Mouse (Mus musculus) cortical plate, adult 2 months (tissue): Measurements from ENCODE around the gene Uvrag. TPM values are rescaled to one million over a fixed set of nuclear protein-coding genes. Genes with fewer than 3 reads are reported as not detected.

Source experiments
- H3K27ac ChIP-seq: fragments of 200-500 bp; 2 replicates; pipeline ENCODE4 v1.5.1; 2012; ENCODE audit warnings: low read length, control low read depth, inconsistent platforms; ENCODE audit not compliant: insufficient read depth
- H3K4me1 ChIP-seq: fragments of 200-500 bp; 2 replicates; pipeline ENCODE4 v1.6.1; 2011; ENCODE audit warnings: low read length; ENCODE audit not compliant: control insufficient read depth, insufficient read depth
- H3K4me3 ChIP-seq: fragments of 200-500 bp; 2 replicates; pipeline ENCODE4 v1.5.1; 2011; ENCODE audit warnings: mild to moderate bottlenecking, low read length, control low read depth; ENCODE audit not compliant: insufficient read depth
- CTCF ChIP-seq: fragments of 200-500 bp; IDR thresholded peaks from 2 replicates; pipeline ENCODE4 v1.5.1; 2011; ENCODE audit warnings: mild to moderate bottlenecking, control low read depth, low read length; ENCODE audit not compliant: insufficient read depth; ENCODE audit errors: extremely low read depth
- POLR2A ChIP-seq: fragments of 200-500 bp; IDR thresholded peaks from 2 replicates; pipeline ENCODE4 v1.6.1; 2011; ENCODE audit warnings: mild to moderate bottlenecking, low read length, control low read depth; ENCODE audit not compliant: insufficient read depth; ENCODE audit errors: extremely low read depth
- polyA plus RNA-seq: library from polyadenylated mRNA; depleted of rRNA; stranded (reverse); fragments of >200 nt; gene quantifications from 2 replicates; pipeline ENCODE4 v1.2.3, GENCODE M21; 2012

The Uvrag gene
- polyA plus RNA-seq, 1 experiment, result 18.0 TPM

DNA sequence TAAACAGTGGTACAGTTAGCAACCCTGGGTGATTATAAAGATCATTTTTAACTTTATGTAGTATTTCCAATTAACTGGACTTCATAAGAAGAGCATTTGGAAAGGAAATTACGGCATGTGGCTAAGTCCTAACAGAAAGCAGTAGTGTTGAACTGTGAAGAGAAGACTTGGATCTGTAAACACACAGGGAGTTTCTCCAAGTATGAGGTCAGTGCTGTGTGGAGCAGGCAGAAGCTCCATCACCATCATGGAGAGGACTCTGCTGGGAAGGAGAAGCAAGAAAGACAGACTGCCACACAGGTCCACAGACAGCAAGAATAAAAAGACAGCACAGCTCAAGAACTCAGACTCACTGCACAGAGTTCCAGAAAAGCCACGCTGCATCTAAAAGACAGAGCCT is 106.0 kb downstream of the Uvrag start:
- Histone ChIP-seq H3K4me3 (no peak overlapping the region), H3K27ac (no peak overlapping the region), H3K4me1 (peaks cover 5% of the 10 kb centered on the region)
- TF ChIP-seq CTCF, result no peak

DNA sequence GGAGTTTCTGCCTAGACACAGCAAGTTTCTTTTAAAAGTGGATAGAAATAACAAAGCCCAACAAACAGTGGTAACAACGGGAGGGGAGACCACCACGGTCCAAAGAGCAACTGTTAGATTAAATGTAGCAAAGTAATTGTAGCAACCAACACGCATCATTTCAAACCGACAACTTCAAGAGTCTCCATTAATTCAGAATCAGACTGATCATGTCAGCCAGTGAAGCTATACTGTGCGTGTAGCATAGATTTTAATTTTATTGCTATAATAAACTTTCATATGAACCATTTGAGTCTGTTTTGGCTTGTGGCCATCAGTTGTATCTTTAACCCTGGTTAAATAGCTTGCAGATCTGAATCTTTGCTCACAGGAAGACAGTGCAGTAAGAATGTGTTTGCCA is 107.1 kb downstream of the Uvrag start:
- Histone ChIP-seq H3K4me3 (no peak overlapping the region), H3K4me1 (peaks cover 4% of the 10 kb centered on the region), H3K27ac (no peak overlapping the region)
- TF ChIP-seq POLR2A (no peak), CTCF (no peak)

DNA sequence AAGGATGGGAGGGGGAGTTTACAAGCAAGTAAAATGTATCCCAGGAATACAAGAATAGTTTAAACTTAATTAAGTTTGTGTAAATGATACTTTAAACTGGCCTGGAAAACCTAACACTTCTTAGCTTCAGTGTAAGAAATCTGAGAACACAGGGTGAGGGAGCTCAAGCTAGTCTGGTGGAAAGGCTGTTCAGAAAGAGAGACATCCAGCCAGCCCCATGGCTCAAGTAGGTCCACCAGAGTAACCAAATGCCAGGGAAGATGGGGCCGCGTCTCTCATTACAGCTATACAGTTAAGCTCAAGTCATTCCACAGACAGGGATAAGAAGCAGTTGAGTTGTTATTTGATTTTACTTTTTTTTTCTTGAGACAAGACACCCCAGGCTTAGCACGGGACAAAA is 107.6 kb downstream of the Uvrag start:
- Histone ChIP-seq H3K27ac (no peak overlapping the region), H3K4me3 (no peak overlapping the region)
- TF ChIP-seq CTCF (no peak), POLR2A (no peak)

DNA sequence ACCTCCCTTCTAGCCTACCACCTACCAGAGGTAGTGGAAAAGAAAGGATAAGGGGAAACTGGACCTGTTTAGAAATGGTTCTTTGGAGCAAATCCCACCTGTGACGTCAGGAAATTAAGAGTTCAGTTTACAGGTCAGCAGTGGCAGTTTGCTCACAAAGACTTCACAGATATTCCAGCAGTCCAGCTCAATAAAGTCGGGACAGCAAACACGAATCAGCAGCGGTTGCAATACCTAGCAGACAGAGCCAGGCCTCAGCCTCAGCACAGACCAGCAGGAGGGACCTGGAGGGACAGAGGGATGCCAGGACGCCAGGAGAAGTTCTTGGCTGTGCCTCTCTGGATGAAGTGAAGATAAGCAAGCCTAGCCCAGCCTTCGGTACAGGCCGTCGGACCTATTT is 108.9 kb downstream of the Uvrag start:
- H3K4me1 ChIP-seq, result peaks cover 6% of the 10 kb centered on the region
- TF ChIP-seq POLR2A (no peak), CTCF (no peak)
- H3K4me3 ChIP-seq, result no peak overlapping the region
- H3K27ac ChIP-seq, result no peak overlapping the region

More for the DNA sequence above, 107.6 kb downstream of the Uvrag start:
- H3K4me1 ChIP-seq, result peaks cover 4% of the 10 kb centered on the region

DNA sequence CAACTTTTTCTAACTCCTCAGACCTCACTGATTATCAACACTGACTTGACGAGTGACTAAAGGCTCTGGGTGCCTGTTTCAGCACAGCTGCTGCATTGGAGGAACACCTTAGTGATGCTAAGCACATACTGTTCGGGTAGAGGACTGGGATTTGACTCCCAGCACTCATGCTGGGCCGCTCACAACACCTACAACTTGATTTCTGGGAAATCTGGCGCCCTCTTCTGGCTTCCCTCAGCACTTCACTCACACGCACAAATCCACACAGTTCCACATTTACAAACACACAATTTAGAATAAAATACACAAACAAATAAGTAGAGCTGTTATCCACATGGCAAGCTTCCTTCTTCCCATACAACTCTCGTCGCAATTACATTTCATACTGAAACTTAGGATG is 112.8 kb downstream of the Uvrag start:
- Histone ChIP-seq H3K4me1 (peaks cover 6% of the 10 kb centered on the region; the same call in 1 of the 2 replicates), H3K27ac (no peak overlapping the region), H3K4me3 (no peak overlapping the region)
- TF ChIP-seq POLR2A (no peak), CTCF (no peak)

DNA sequence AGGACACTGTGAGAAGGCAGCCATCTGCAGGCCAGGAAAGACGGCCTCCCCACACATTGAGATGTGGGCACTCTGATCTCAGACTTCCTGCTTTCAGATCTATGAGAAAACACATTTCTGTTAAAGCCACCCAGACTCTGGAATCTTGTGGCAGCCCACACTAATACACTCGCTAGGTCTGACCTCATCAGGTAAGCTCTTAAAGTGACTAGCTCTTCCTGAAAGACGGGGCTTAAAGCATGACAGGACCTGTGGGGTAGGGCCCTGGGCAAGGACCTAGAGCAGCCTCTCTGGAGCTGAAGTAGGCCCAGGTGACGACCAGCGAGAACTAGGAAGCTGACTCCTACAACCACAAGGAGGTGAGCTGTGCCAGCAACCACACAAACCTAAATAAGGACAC is 113.8 kb downstream of the Uvrag start:
- H3K4me1 ChIP-seq, result peaks cover 6% of the 10 kb centered on the region; the same call in 1 of the 2 replicates
- TF ChIP-seq POLR2A (no peak), CTCF (no peak)

DNA sequence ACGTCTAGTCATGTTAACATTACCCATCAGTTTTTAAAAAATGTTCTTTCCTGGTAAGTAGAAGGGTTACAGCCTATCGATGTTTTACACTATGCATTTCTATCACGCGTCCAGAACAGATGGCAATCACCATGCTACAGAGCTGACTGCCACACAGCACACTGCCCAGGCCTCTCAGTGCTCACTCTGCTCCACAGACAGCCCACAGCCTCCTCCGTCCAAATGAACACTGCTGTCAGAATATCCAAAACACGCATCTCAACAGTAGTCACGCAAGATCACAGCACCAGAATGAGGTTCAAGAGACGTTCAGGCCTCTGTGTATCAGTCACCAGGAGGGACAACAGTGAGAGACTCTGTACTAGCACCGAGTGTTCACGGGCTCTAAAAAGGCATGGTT is 115.0 kb downstream of the Uvrag start:
- peaks cover 6% of the 10 kb centered on the region; the same call in 1 of the 2 replicates for H3K4me1 ChIP-seq
- H3K27ac ChIP-seq, result no peak overlapping the region
- H3K4me3 ChIP-seq, result no peak overlapping the region
- no peak for TF ChIP-seq POLR2A
- TF ChIP-seq CTCF, result no peak

More for the DNA sequence above, 113.8 kb downstream of the Uvrag start:
- Histone ChIP-seq H3K4me3 (no peak overlapping the region), H3K27ac (no peak overlapping the region)

DNA sequence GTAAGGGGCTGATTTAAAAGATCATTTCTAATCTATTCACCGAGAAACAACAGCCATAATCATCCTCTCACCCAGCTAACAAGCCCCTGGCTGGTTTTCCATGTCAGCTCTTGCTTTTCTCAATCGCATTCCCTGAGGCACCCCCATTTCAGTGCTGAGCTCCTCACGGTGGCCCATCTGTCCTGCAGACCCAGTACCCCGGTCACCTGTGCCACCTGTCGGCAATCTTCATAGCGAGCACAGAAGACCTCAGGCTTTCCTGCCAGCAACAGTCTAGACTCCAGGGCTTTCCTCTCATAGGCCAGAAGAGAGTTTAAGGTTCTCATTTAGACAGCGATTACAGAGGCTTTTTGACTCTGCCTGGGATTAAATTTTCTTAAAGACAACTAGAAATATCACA is 115.7 kb downstream of the Uvrag start:
- no peak overlapping the region for H3K4me3 ChIP-seq
- no peak overlapping the region for H3K27ac ChIP-seq
- TF ChIP-seq POLR2A, result no peak
- peaks cover 8% of the 10 kb centered on the region; the same call in 1 of the 2 replicates for H3K4me1 ChIP-seq

DNA sequence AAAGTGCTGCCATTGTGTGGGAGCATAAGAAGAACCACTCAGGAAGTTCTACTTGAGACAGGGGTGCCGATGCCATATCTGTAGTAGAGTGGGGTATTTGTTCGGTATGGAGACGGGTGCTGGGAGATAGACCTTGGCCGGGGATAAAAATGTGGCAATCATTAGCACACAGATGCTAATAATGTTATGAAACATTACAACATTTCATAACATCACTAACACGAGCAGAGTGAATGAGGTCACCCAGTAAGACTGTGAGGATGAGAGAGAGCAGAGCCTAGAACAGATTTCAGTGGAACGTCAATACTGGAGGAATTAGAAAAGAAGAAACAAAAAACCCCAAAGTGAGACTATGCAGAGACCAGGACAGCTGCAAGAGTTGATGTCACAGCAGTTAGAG is 116.2 kb downstream of the Uvrag start:
- no peak overlapping the region for H3K4me3 ChIP-seq
- TF ChIP-seq POLR2A (no peak), CTCF (no peak)
- H3K4me1 ChIP-seq, result peaks cover 9% of the 10 kb centered on the region; the same call in 1 of the 2 replicates
- H3K27ac ChIP-seq, result no peak overlapping the region

DNA sequence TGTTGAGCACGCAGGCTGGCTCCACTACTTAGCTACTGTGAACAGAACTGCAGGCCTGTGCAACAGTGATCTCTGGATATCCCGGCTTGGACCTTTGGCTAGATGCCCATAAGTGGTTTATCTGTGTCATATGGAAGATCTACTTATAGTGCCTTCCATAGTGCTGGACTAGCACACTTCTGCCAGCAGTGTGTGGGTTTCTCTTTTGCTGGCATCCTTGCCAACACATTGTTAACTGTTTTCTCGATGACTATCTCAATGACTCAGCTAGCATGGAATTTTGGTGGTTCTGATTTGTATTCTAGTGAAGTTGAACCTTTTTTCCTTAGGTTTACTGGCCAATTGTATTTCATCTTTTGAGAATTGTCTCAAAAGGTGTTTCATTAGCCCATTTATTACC is 117.0 kb downstream of the Uvrag start:
- TF ChIP-seq CTCF, result no peak
- no peak for TF ChIP-seq POLR2A
- no peak overlapping the region for H3K27ac ChIP-seq
- peaks cover 9% of the 10 kb centered on the region; the same call in 1 of the 2 replicates for H3K4me1 ChIP-seq
- H3K4me3 ChIP-seq, result no peak overlapping the region

DNA sequence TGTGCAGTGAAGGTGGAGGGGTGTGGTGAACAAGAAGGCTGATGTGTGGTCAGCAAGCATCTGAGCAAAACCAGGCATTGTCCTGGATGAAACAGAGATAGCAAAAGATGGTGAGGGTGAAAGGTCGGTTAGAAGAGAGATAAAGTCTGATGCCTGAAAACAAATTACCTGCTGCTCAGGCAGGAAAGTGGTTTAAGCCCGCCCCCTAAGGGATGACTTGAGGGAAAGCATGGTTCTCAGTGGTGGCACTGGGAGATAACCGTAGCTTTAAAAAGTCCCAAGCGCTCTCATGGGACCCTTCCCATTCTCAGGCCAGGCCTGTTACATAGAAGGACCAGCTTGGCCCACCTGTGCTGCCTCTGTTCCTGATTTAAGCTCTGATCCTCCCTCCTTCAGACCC is 119.7 kb downstream of the Uvrag start:
- Histone ChIP-seq H3K4me1 (peaks cover 7% of the 10 kb centered on the region; the same call in 1 of the 2 replicates), H3K27ac (no peak overlapping the region), H3K4me3 (no peak overlapping the region)
- no peak for TF ChIP-seq CTCF
- no peak for TF ChIP-seq POLR2A
